Mouse (Mus musculus) gastrocnemius, adult 2 months (tissue): ENCODE results near the gene Eif3c. TPM values are rescaled to one million over a fixed set of nuclear protein-coding genes. Genes with fewer than 3 reads are reported as not detected.
A peak's percentile ranks its signal among the peaks of the same experiment; 100 is the strongest.

ENCODE experiments used
- DNase-seq: peaks from one replicate; pipeline ENCODE4 v3.0.0; 2022
- H3K27ac ChIP-seq: fragments of 200-600 bp; 2 replicates; pipeline ENCODE4 v1.8.1; 2022; ENCODE audit warnings: mild to moderate bottlenecking
- H3K4me3 ChIP-seq: fragments of 200-600 bp; 2 replicates; pipeline ENCODE4 v1.8.1; 2022; ENCODE audit warnings: mild to moderate bottlenecking, moderate library complexity
- CTCF ChIP-seq: fragments of 200-600 bp; IDR thresholded peaks from 2 replicates; pipeline ENCODE4 v1.8.1; 2022; ENCODE audit warnings: antibody characterized with exemption, mild to moderate bottlenecking, moderate library complexity
- intact Hi-C: fragments of 180-260 bp; cut with DNase I; formaldehyde crosslinking; loops from one replicate; pipeline ENCODE4 v1.15.1; 2025
- total RNA-seq, 2 experiments: library from RNA; stranded (reverse); gene quantifications; 2 replicates each; pipeline ENCODE4 v1.2.3; 2021

Gene Eif3c
- total RNA-seq, 2 experiments from 2014 or later: 153 to 163 TPM

DNA sequence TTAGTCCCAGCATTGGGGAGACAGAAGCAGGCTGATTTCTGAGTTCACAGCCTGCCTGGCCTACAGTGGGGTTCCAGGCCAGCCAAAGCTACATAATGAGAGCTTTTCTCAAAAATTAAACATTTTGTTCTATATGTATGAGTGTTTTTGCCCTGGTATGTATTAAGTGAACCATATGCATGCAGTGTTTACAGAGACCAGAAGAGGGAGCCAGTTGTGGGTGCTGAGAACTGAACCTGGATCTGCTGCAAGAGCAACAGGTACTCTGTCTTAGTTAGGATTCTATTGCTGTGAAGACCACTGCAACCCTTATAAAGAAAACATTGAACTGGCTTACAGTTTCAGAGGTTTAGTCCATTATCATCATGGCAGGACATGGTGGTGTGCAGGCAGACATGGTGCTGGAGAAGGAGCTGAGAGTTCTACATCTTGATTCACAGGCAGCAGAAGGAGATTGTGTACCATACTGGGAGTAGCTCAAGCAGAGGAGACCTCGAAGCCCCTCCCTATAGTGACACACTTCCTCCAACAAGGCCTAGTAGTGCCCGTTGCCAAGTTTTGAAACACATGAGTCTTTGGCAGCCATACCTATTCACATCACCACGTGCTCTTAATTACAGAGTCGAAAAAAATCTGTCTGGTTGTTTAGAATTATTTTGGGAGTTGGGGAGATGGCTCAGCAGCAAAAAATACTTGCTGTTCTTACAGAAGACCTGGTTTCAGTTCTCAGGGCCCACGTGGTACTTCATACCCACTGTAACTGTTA, 28.2 kb downstream of the Eif3c start:
- no peak for DNase-seq
- intact Hi-C loops: loop anchor here (2.0 kb wide), 1 partner anchor 155 kb away; no protein-coding TSS in a partner anchor
- TF ChIP-seq CTCF: peak; percentile 59
- H3K27ac ChIP-seq: no peak overlapping the region
- H3K4me3 ChIP-seq: no peak overlapping the region

DNA sequence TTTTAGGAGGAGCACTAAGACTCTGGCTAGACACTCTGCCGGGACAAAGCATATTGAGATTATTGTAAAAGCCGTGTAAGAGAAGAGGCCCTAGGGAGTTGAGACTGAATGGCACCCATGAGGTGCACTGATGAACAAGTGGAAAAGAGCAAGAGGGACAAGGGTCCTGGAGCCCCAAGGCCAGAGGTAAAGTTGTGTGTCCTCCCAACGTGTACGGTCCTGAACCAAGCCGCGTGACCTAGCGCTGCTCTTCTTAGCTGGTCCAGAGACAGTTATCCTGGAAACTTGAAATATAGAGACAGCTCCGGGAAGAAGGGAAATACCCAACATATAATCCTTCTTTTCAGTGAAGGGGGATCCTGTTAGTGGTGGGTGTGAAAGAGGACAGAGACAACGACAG, 29.7 kb downstream of the Eif3c start:
- no peak overlapping the region for H3K27ac ChIP-seq
- intact Hi-C loops: loop anchor here (2.0 kb wide), 1 partner anchor 156 kb away; no protein-coding TSS in a partner anchor
- peak overlapping the region; percentile 68 for H3K4me3 ChIP-seq
- no peak for TF ChIP-seq CTCF
- DNase-seq: no peak

DNA sequence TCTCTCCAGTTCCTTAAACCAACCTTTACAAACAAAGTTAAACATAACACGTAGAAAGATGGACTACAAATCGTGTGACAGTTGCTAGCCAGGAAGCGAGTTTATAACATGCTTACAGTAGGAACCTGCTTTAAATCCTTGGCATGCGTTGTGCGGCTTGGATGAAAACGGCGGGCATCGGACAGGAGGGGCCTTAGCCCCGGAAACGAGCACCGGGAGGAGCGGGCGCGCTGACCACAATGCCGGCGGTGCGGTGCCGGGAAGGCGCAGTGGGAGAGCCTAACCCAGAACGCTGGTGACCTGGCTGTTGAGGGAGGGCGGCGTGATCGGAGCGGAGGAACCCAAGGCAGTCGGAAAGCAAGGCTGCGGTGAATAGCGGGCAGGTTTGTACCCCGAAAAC, 30.4 kb downstream of the Eif3c start:
- TF ChIP-seq CTCF: no peak
- peak; percentile 32 for DNase-seq
- peak overlapping the region; percentile 68 for H3K4me3 ChIP-seq
- H3K27ac ChIP-seq: no peak overlapping the region
- intact Hi-C loops: loop anchor here (2.0 kb wide), 1 partner anchor 157 kb away; no protein-coding TSS in a partner anchor

DNA sequence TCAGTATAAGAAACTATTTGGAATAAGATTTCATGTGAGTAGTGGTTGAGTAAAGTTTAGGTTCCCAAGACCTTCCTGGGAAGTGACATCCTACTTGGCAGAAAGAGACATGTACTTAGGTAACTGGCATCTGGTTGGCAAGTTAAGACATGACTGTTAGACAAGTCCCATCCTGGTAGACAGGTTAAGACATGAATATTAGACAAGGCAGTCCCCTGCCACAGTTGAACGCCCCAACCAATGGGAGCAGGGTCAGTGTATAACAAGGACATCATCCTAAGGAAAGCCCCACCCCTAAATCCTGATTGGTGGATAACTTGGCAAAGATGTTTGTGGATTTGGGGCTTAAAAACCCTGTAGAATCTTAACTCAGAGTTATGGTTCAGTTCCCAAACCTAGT, 32.8 kb downstream of the Eif3c start:
- intact Hi-C loops: no loop called here
- Histone ChIP-seq H3K27ac (no peak overlapping the region), H3K4me3 (no peak overlapping the region)
- TF ChIP-seq CTCF: no peak
- no peak for DNase-seq

DNA sequence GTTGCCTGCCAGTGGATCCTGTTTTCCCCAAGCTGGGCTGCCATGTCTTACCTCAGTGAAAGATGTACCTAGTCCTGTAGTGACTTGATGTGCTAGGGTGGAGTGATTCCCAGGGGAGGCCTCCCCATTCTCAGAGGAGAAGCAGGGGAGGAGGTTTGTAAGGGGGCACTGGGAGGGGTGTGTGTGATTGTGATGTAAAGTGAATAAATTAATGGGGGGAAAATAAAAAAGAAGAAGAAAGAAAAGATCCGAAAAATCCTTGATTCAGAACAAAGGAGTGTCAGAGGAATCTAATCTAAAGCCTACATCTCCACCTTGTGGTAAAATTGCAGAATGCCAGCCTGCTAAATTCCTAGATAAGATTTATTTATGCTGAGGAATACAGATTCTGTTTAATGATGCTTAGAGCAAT, 38.0 kb downstream of the Eif3c start:
- Histone ChIP-seq H3K4me3 (no peak overlapping the region), H3K27ac (no peak overlapping the region)
- DNase-seq: no peak
- TF ChIP-seq CTCF: peak; percentile 94
- intact Hi-C loops: loop anchor here (2.0 to 5.0 kb wide), 2 partner anchors 47 to 206 kb away; no protein-coding TSS in a partner anchor

DNA sequence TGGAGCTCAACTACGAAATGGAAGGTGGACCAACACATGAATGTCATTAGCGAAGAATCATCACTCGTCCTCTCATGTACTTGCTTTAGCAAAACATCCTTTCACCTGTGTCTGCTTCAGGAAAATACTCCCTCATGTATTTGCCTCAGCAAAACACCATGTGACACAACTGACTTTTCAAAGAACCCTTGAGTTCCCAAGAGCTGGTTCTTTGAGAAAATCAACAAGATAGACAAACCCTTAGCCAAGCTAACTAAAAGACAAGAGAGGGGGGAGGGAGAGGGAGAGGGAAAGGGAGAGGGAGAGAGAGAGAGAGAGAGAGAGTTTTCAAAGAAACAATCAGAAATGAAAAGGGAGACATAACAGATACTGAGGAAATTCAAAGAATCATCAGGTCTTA, 42.9 kb downstream of the Eif3c start:
- no peak for TF ChIP-seq CTCF
- Histone ChIP-seq H3K27ac (no peak overlapping the region), H3K4me3 (no peak overlapping the region)
- intact Hi-C loops: no loop called here
- no peak for DNase-seq

DNA sequence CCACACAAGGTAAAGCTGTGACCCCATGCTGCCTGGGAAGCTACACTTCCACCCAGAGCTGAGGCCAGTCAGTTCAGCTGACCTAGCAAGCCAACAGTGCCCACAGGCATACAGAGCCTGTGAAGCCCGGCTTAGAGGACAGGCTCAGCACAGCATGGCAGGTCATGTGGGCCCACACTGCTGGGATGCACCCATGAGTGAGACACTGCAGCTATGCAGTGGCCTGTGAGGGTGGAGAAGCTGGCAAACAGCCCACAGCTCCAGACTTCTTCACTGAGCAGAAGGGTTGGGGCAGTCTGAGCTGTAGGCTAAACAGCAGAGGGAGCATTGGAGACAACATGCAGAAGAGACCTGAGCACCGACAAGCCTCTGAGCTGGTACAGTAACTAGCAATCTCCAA, 46.7 kb downstream of the Eif3c start:
- no peak overlapping the region for H3K27ac ChIP-seq
- intact Hi-C loops: no loop called here
- DNase-seq: peak; percentile 41
- no peak overlapping the region for H3K4me3 ChIP-seq
- TF ChIP-seq CTCF: no peak

DNA sequence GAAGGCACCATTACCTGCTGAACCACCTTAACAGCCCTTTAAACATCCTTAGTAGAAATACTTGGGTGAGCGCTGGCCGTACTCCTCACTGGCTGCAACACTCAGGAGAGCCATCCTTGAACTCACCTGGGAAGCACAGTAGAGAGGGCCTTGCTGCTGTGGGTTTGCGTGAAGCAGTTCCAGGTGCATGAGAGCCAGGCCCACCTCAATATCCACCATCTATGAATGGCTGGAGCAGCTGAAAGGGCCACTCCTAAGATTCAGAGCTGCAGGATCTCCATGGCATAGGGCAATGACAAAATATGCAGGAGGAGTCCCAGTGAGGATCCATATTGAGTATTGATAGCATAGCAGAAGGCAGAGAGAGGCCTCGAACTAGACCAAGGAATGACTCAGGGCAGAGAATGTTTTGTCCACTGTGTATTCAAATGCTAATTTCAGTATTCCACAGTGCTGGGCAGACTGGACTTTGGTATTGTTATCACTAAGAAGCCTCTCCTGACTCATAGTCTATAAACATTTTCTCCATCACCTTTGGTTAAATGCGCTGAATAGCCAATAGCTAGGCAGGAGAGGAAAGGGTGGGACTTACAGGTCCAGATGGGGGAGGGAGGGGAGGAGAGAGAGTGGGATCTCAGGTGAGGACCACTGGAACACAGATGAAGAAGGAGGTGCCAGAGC, 47.8 kb downstream of the Eif3c start:
- Histone ChIP-seq H3K4me3 (no peak overlapping the region), H3K27ac (no peak overlapping the region)
- intact Hi-C loops: no loop called here
- no peak for TF ChIP-seq CTCF
- no peak for DNase-seq

DNA sequence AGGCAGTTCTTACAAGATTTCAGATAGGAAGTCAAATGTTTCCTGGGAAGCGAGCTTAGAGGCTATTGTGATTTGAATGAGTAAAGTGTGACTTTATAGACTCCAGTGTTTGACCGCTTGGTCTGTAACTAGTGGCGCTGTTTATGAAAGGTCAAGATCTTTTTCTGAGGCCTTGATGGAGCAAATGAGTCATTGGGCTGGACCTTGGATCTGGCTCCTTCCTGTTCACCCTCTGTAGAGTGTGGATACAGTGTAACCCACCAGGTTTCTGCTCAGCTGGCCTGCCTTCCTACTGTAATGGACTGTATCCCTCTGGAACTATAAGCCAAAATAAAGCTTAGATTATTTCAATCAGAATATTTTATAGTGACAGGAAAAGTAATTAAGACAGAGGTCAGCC, 54.9 kb downstream of the Eif3c start:
- DNase-seq: no peak
- Histone ChIP-seq H3K27ac (no peak overlapping the region), H3K4me3 (no peak overlapping the region)
- intact Hi-C loops: no loop called here
- no peak for TF ChIP-seq CTCF

DNA sequence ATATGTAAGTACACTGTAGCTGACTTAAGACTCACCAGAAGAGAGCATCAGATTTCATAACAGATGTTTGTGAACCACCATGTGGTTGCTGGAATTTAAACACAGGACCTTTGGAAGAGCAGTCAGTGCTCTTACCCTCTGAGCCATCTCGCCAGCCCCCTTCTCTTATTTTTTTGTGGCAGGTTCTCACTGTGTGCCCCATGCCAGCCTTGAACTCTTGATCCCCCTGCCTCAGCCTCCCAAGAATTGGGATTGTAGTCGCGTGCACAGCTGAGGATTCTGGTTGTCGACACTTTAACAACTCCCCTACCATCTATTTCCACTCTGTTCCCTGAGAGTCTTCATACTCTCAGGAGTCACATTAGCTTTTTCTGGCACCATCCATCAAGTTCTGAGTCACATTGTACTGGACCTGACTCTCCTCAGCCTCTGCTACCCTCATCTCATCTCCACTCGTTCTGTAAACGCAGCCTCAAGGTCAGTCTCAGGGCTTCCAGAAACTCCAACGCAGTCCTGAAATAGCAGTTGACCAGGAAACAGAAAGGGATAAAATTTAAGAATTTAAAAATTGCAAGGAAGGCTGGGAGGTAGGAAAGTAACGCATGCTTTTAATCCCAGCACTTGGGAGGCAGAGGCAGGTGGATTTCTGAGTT, 59.0 kb downstream of the Eif3c start:
- Histone ChIP-seq H3K27ac (no peak overlapping the region), H3K4me3 (no peak overlapping the region)
- no peak for TF ChIP-seq CTCF
- intact Hi-C loops: loop anchor here (10.0 kb wide), 1 partner anchor 188 kb away; the partner anchor contains the start of genes Bola2 and Slx1b
- DNase-seq: no peak

DNA sequence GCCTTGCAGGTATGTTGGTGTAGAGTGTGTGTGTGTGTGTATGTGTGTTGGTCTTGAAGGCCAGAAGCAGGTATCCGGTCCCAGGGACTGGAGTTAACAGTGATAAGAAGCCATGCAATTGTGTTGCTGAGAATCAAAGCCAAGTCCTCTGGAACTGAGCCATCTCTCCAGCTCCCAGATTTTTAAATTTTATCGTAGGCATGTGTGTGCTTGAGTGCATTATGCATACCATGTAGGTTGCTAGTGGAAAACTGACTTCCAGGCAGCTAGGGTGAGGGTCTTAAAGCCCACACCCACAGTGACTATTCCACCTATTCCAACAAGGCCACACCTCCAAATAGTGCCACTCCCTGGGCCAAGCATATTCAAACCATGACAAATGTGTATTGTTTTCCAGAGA, 61.3 kb downstream of the Eif3c start:
- TF ChIP-seq CTCF: no peak
- no peak overlapping the region for H3K4me3 ChIP-seq
- no peak overlapping the region for H3K27ac ChIP-seq
- intact Hi-C loops: loop anchor here (10.0 kb wide), 1 partner anchor 190 kb away; the partner anchor contains the start of genes Bola2 and Slx1b
- DNase-seq: no peak

DNA sequence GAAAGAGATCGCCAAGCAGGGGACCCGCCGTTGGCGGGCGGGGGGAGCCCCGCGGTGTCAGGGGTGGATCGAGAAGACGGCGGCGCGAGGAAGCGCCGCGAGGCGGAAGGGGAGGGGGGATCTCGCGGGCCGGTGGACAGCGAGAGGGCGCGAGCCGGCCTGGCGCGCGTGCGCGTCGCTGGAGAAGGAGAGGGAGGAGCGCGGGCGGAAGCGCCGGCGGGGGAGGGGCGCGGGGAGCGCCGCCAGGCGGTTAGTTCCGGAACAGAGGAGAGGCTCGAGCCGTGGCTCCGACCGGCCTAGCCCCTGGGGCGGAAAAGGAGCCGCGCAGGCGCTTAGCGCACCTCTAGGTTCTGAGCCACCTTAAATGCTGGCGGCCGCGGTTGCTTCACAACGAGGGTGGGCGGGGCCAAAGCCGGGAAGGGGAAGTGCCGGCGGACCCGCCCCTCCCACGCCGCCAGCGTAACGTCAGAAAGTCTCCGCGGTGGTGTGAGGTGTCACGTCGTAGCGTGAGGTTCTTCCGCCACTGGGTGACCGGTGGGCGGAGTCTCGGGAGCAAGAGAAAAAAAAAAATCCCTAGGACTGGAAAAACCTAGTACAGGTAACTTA, 62.8 kb downstream of the Eif3c start, which contains the start of gene Atxn2l:
Atxn2l (minus strand) TSS at position 165 of the 606 bp plus-strand sequence.
- Histone ChIP-seq H3K4me3 (peak within 1 kb of the TSS; percentile 81), H3K27ac (peak within 1 kb of the TSS; percentile 98)
- intact Hi-C loops: loop anchor here (2.0 to 10.0 kb wide), 2 partner anchors 17 to 191 kb away; partner anchors contain the start of genes Bola2, Slx1b and Tufm
- peak; percentile 70 for TF ChIP-seq CTCF
- peak; percentile 99 for DNase-seq
